Mouse (Mus musculus): ENCODE data around the gene Rgp1.
"Not testable (repeated sequence)": the region's sequence is repeated elsewhere in the genome, so short reads cannot be mapped to it uniquely, and the experiment has no call there.

Gene Rgp1

DNA sequence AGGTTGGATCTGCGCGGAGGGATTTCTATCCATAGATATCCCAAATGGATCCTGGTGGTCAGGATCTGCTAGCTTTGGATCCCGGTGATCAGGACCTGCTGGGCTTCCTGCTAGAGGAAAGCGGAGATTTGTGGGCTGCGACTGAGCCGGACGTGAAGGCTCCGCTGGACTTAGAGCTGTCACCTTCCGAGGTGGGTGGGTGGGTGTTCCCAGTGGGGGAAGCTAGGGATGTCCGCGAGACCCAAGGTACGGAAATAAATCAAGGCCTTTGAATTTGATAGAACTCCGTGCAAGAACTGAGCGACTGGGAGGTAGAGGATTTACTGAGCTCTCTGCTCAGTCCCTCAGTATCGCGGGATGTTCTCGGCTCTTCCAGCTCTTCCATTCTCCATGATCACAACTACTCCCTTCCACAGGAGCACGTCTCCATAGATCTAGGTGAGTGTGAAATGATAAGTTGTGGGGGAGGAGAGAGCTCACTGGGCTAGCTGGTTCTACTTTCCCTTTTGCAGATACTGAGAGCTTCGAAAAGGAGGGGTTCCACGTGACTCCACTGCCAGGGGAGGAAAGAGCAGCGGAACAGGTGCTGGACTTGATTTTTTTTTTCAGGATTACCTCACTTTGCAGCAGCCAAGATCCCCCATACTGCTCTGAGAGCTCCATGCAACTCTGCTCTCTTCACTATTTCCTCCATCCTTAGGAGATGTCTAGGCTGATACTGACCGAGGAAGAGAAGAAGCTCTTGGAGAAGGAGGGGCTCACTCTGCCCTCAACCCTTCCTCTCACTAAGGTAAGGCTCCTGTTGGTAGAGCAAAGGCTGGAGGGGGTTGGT lies 15.5 kb upstream of the Rgp1 start:
- DNase-seq = no peak

- no peak for DNase-seq
Observed at GRCm38 (mm10) chr4:43563601-43563875, 15.0 kb upstream of the Rgp1 start.

DNA sequence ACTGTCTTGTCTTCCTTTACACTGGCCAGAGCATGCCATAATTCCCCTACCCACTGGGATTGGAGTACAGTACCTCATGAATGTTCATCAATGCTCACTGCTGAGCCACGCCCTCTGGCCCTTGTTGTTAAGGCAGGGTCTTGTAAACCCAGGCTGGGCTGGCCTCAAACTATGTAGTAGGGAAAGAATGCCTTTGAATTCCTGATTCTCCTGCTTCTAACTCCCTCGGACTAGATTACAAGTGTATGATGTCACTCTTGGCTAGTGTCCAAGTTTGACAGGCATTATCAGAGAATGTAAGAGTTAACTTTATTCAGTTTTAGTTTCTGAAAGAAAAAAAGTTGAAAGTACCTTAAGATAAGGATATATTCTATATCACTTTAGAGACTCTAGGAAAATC lies 14.3 kb upstream of the Rgp1 start:
- no peak for DNase-seq

- DNase-seq = no peak
Observed at GRCm38 (mm10) chr4:43567140-43567539, 11.4 kb upstream of the Rgp1 start.

GRCm38 (mm10) chr4:43571395-43572045 lies 7.0 kb upstream of the Rgp1 start:
- DNase-seq = no peak

- no peak for DNase-seq
Observed at GRCm38 (mm10) chr4:43573561-43573960, 5.0 kb upstream of the Rgp1 start.

DNA sequence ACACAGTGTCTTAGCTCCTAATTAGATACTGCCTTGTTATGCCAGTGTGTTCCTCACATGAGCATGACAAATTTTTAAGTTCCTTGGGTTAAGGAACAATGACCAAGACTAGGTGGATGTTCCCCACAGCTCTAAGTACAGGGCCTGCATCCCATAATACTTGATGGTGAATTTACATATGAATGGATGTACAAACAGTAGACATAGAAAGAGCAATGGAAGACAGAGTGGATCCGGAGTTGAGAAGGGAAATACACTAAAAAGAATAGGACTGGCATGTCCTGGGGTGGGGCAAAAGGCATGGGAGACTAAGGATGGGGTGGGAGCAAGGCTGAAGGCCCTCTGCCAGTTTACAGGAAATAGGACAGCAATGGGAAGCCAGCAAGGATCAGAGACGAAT lies 3.2 kb upstream of the Rgp1 start:
- DNase-seq = no peak

GRCm38 (mm10) chr4:43577237-43577881 lies 1.2 kb upstream of the Rgp1 start:
- DNase-seq = no peak

DNA sequence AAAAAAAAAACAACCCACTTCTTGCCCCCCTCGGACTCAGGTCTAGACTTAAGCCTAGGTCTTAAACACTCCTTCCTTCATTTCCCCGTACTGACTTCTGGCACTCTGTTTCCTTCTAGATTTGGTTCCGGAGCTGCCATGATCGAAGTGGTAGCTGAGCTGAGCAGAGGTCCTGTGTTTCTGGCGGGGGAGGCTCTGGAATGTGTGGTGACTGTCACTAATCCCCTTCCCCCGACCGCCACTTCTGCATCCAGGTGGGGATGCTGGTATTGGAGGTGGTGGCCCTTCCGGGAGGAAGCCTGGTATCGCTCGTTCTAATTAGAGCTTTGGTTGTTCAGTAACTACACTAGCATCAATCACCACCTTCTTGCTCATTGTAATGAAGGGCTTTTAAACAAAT lies 741 bp downstream of the Rgp1 start:
- DNase-seq = no peak

- DNase-seq = no peak
Observed at GRCm38 (mm10) chr4:43579731-43580130, 1.2 kb downstream of the Rgp1 start.

- DNase-seq = no peak
Observed at GRCm38 (mm10) chr4:43580721-43581120, 2.2 kb downstream of the Rgp1 start.

DNA sequence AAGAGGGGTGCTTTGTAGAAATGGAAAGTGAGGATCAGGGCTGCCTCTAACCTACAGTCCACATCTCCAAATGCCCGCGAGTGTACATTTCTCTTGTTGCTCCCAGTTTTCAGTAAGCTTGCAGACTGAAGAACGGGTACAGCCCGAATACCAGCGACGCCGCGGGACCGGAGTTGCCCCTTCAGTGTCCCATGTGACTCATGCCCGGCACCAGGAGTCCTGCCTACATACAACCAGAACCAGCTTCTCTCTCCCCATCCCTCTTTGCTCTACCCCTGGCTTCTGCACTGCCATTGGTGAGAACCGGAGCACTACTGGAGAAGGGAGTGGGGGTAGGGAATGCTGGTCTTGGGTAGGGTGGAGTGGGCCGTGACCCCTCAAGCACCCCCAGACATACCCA lies 2.9 kb downstream of the Rgp1 start:
- DNase-seq = no peak

- DNase-seq = no peak
Observed at GRCm38 (mm10) chr4:43582241-43582640, 3.7 kb downstream of the Rgp1 start.

GRCm38 (mm10) chr4:43583421-43583820 lies 4.9 kb downstream of the Rgp1 start:
- DNase-seq = no peak

GRCm38 (mm10) chr4:43584444-43585416 lies 6.2 kb downstream of the Rgp1 start, which contains the start of gene Msmp:
TSS of gene Msmp (minus strand) at chr4:43584494.
- no peak for DNase-seq

DNA sequence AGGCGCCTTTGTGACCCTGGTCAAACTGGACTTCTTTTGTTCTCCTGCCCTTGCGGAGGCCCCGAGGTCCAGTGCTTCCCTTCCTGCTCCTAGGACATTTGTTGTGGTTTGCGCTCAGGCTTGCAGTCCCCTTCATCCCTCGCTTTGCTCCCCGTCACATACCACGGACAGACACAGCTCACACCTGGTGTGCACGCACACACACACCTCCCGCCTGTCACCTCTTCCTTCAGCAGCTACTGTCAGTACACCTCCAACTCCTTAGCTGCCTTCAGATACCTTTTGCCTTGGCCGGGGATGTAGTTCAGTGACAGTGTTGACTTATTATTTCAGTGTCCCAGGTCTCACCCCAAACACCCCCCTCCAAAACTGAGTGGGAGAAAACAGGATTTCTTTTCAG lies 7.2 kb downstream of the Rgp1 start:
- DNase-seq = no peak

- DNase-seq = no peak
Observed at GRCm38 (mm10) chr4:43586411-43586810, 7.9 kb downstream of the Rgp1 start.

GRCm38 (mm10) chr4:43587681-43588080 lies 9.2 kb downstream of the Rgp1 start:
- DNase-seq = no peak

- DNase-seq = no peak
Observed at GRCm38 (mm10) chr4:43591543-43591942, 13.0 kb downstream of the Rgp1 start.

DNA sequence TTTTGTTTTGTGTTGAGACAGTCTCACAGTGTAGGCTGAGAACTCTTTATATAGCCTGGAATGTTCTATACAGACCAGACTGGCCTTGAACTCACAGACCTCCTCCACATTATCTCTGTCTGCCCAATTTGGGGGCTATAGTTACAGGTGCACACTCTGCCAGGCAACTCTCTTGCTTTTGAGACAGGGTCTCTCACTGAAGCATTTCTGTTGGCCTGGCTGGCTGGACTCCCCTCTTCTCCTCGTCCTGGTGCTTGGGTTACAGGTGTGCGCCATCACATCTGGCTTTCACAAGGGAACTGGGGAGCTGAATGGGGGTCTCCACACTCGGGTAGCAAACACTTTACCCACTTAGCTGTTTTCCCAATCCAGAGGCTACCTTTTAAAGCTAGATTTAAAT lies 13.4 kb downstream of the Rgp1 start:
- no peak for DNase-seq

DNA sequence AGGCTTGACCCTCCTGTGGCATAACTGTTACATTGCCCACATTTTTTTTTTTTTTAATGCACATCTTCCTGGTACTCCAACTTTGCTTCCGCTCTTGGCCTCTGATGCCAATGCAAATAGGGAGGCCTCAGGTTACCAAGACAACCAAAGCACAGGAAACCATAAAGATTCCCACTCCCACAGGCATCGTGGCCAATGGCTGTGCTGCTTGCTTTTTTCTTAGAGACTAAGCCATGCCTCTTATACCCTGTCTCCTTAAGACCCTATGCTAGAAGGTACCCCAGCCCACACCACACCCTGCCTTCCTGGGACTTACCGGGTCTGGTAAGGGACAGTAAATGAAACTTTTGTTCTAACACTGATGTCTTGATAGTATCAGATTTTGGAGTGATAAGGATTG lies 14.9 kb downstream of the Rgp1 start:
- DNase-seq = no peak

- not testable (repeated sequence) for DNase-seq
Observed at GRCm38 (mm10) chr4:43596597-43596996, 18.1 kb downstream of the Rgp1 start.

DNA sequence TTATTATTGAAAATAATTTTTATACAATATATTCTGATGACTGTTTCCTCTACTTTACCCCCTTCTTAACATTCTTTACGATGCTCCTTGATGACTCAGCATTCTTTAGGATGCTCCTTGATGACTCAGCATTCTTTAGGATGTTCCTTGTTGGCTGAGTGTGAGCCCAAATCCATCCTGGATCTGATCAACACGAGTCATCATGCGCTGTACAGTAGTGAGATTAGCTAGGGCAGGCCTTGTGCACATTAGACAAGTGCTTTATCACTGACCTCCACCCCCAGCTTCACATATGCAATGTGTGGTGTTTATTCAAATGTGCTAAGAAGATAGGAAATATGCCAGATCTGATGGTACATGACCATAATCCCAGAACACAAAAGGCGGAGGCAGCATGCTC lies 19.7 kb downstream of the Rgp1 start:
- no peak for DNase-seq
